16 mouse cellular contexts compared by ENCODE assay signal in genomic region chr17:37078990-37079389, GRCm38 (mm10). TPM values are rescaled to one million over a fixed set of nuclear protein-coding genes. Genes with fewer than 3 reads are reported as not detected.
DNase-seq lines count a peak whose midpoint lies in the region; ATAC-seq and TF ChIP-seq lines count a peak whose summit lies in the region.
"Had no signal": no experiment of that assay in that cellular context is flagged by ENCODE, and none has a peak within 500 bp of the region (broad histone marks: within the 10 kb centered on the region; RNA-seq: fewer than 3 reads in every experiment).

No protein-coding gene starts in this region.

- no peaks in the 10 kb centered on the region for H3K27me3 ChIP-seq in forebrain, embryonic 15.5 days
- H3K27me3 ChIP-seq in midbrain, embryonic 11.5 days (ENCODE audit: control insufficient read depth, insufficient read depth, low read length), result no peaks in the 10 kb centered on the region
- H3K27me3 ChIP-seq: liver, embryonic 15.5 days had no signal

- H3K4me2 ChIP-seq in forebrain, embryonic 15.5 days (replicated peaks), result no peak overlapping the region
- peak overlapping the region; percentile 12; the same call in 1 of the 2 replicates for H3K4me2 ChIP-seq in midbrain, embryonic 11.5 days
- H3K4me2 ChIP-seq: liver, embryonic 15.5 days had no signal

- H3K27ac ChIP-seq in ES-E14 (ENCODE audit: insufficient read depth, low read depth, low read length, poor library complexity, severe bottlenecking), result peak overlapping the region; percentile 97; the same call in 1 of the 2 replicates
- peak overlapping the region; percentile 66 for H3K27ac ChIP-seq in forebrain, embryonic 15.5 days (replicated peaks)
- no peak overlapping the region for H3K27ac ChIP-seq in midbrain, embryonic 11.5 days (ENCODE audit: low read depth, low read length)
- H3K27ac ChIP-seq: liver, embryonic 15.5 days had no signal

- H3K36me3 ChIP-seq in ES-E14 (ENCODE audit: control insufficient read depth, insufficient read depth, low read length, poor library complexity, severe bottlenecking), result peaks cover 24% of the 10 kb centered on the region
- H3K36me3 ChIP-seq in forebrain, embryonic 15.5 days, result peaks cover 23% of the 10 kb centered on the region
- H3K36me3 ChIP-seq in midbrain, embryonic 11.5 days (ENCODE audit: control insufficient read depth, insufficient read depth, low read length), result peaks cover 3% of the 10 kb centered on the region; the same call in 1 of the 2 replicates
- H3K36me3 ChIP-seq: liver, embryonic 15.5 days had no signal

- ATAC-seq in forebrain, embryonic 15.5 days (replicated peaks), result peak; percentile 21; the same call in 1 of the 2 replicates
- peak; percentile 68 for ATAC-seq in midbrain, embryonic 11.5 days (ENCODE audit: low FRiP score)

- DNase-seq in embryo, embryonic 10 days (ENCODE audit: low spot score), result peak; percentile 12
- no peak for DNase-seq in embryo, embryonic 9.5 days (ENCODE audit: extremely low spot score)
- DNase-seq in ES-E14 (ENCODE audit: low read depth, low spot score), result peak; percentile 76
- DNase-seq in midbrain, embryonic 11.5 days (ENCODE audit: low spot score, missing footprints), result peak; percentile 86
- DNase-seq in c-Kit-positive CD71-positive TER-119-positive erythroid progenitor cells, embryonic 14.5 days (ENCODE audit: low spot score), result no peak
- DNase-seq in right cerebral cortex, postnatal 36 days (ENCODE audit: low spot score in 2 of 2), result no peak
- no peak for DNase-seq in kidney, postnatal 14 days
- DNase-seq: adrenal gland, adult 2 months; kidney, postnatal 10 days; lung, postnatal 4 days had no signal

- in situ Hi-C loops in ES-E14 (cut with MboI; ENCODE audit: low sequenced_read_pairs in 2 of 2, unreplicated experiment in 2 of 2), result no loop called here

- 1% methylated on average over 2 of the region's 2 CpGs for WGBS in forebrain, embryonic 15.5 days
- 3% methylated on average over 2 of the region's 2 CpGs for WGBS in midbrain, embryonic 11.5 days

- peak overlapping the region; percentile 14 to 33; a peak in 1 of 4 replicates for H3K4me3 ChIP-seq in ES-E14 (ENCODE audit: insufficient read depth in 1 of 2, low read depth in 1 of 2, low read length in 2 of 2, poor library complexity in 1 of 2, severe bottlenecking in 1 of 2)
- no peak overlapping the region for H3K4me3 ChIP-seq in forebrain, embryonic 15.5 days
- H3K4me3 ChIP-seq in midbrain, embryonic 11.5 days (ENCODE audit: low read depth, low read length), result no peak overlapping the region
- H3K4me3 ChIP-seq: liver, embryonic 15.5 days had no signal

- H3K9me3 ChIP-seq in ES-E14 (ENCODE audit: control insufficient read depth, insufficient read depth, low read depth, low read length), result no peaks in the 10 kb centered on the region
- no peaks in the 10 kb centered on the region for H3K9me3 ChIP-seq in forebrain, embryonic 15.5 days
- no peaks in the 10 kb centered on the region for H3K9me3 ChIP-seq in midbrain, embryonic 11.5 days (ENCODE audit: control insufficient read depth, low read length)
- H3K9me3 ChIP-seq: liver, embryonic 15.5 days had no signal

- H3K9ac ChIP-seq in ES-E14 (ENCODE audit: insufficient read depth, low read depth, low read length, poor library complexity, severe bottlenecking), result peak overlapping the region; percentile 61; the same call in 1 of the 2 replicates
- no peak overlapping the region for H3K9ac ChIP-seq in forebrain, embryonic 15.5 days (replicated peaks)
- H3K9ac ChIP-seq in midbrain, embryonic 11.5 days (ENCODE audit: low read length), result no peak overlapping the region
- H3K9ac ChIP-seq: liver, embryonic 15.5 days had no signal

- H3K4me1 ChIP-seq in ES-E14 (ENCODE audit: control insufficient read depth in 2 of 2, insufficient read depth in 2 of 2, low read length in 2 of 2, poor library complexity in 1 of 2), result peaks cover 19 to 28% of the 10 kb centered on the region in 2 experiments
- H3K4me1 ChIP-seq in forebrain, embryonic 15.5 days, result peaks cover 15% of the 10 kb centered on the region
- H3K4me1 ChIP-seq in midbrain, embryonic 11.5 days (ENCODE audit: control insufficient read depth, insufficient read depth, low read length), result peaks cover 17% of the 10 kb centered on the region
- H3K4me1 ChIP-seq: liver, embryonic 15.5 days had no signal

TF ChIP-seq in ES-E14, 5 proteins besides CTCF, POLR2A, EP300 and RAD21:
- TF ChIP-seq CHD2 (IDR thresholded peaks at IDR 0.05; ENCODE audit: low read depth, low read length) (0 out of 2 replicates have a peak, but pooled peaks have one; percentile 62), ZNF384 (IDR thresholded peaks at IDR 0.05; ENCODE audit: low read depth, low read length) (no peak), MAFK (IDR thresholded peaks at IDR 0.05; ENCODE audit: insufficient read depth, low read depth, low read length) (peak; percentile 76)

RNA-seq across cellular contexts. Expression of gene Olfr90, which starts 9.3 kb away (rescaled TPM):
- total RNA-seq in ES-E14 (2012; rRNA removed), result 0.11 and 0.22 TPM in 2 replicates
- polyA plus RNA-seq in forebrain, embryonic 15.5 days (2015; fragmentation: Nextera tagmentation; extraction: Ambion mirVana), result not detected in 2 replicates
- not detected in 2 replicates for polyA plus RNA-seq in midbrain, embryonic 11.5 days (2014; fragmentation: Nextera tagmentation; extraction: Ambion mirVana)
- total RNA-seq: adrenal gland, adult 2 months; common myeloid progenitor, adult 5-6 weeks had no signal
- polyA plus RNA-seq: adrenal gland, adult 2 months; gonadal fat pad, adult 2 months; liver, embryonic 15.5 days had no signal

RNA-seq across cellular contexts. Expression of gene Olfr91, which starts 19.1 kb away (rescaled TPM):
- 0.11 and 0.13 TPM in 2 replicates for total RNA-seq in ES-E14 (2012; rRNA removed)
- polyA plus RNA-seq in forebrain, embryonic 15.5 days (2015; fragmentation: Nextera tagmentation; extraction: Ambion mirVana), result not detected in 2 replicates
- not detected in 2 replicates for polyA plus RNA-seq in midbrain, embryonic 11.5 days (2014; fragmentation: Nextera tagmentation; extraction: Ambion mirVana)
- total RNA-seq: adrenal gland, adult 2 months; common myeloid progenitor, adult 5-6 weeks; left cerebral cortex, postnatal 14 days; MEL had no signal
- polyA plus RNA-seq: adrenal gland, adult 2 months; gonadal fat pad, adult 2 months; liver, embryonic 15.5 days had no signal

RNA-seq across cellular contexts. Expression of gene Gabbr1, which starts 33.2 kb away (rescaled TPM):
- 60.9 and 106 TPM in 2 replicates for total RNA-seq in ES-E14 (2012; rRNA removed)
- polyA plus RNA-seq in forebrain, embryonic 15.5 days (2015; fragmentation: Nextera tagmentation; extraction: Ambion mirVana), result 50.9 and 53.1 TPM in 2 replicates
- polyA plus RNA-seq in midbrain, embryonic 11.5 days (2014; fragmentation: Nextera tagmentation; extraction: Ambion mirVana), result 14.3 and 14.5 TPM in 2 replicates

RNA-seq across cellular contexts. Expression of gene Olfr92, which starts 40.9 kb away (rescaled TPM):
- total RNA-seq in ES-E14 (2012; rRNA removed), result not detected in 2 replicates
- not detected in 2 replicates for polyA plus RNA-seq in forebrain, embryonic 15.5 days (2015; fragmentation: Nextera tagmentation; extraction: Ambion mirVana)
- polyA plus RNA-seq in midbrain, embryonic 11.5 days (2014; fragmentation: Nextera tagmentation; extraction: Ambion mirVana), result not detected in 2 replicates
- total RNA-seq: adrenal gland, adult 2 months; common myeloid progenitor, adult 5-6 weeks; left cerebral cortex, postnatal 14 days; MEL had no signal
- polyA plus RNA-seq: adrenal gland, adult 2 months; gonadal fat pad, adult 2 months; liver, embryonic 15.5 days had no signal

RNA-seq across cellular contexts. Expression of gene Mog, which starts 55.8 kb away (rescaled TPM):
- total RNA-seq in ES-E14 (2012; rRNA removed), result 0.62 and 0.85 TPM in 2 replicates
- polyA plus RNA-seq in forebrain, embryonic 15.5 days (2015; fragmentation: Nextera tagmentation; extraction: Ambion mirVana), result 1.9 and 2.4 TPM in 2 replicates
- polyA plus RNA-seq in midbrain, embryonic 11.5 days (2014; fragmentation: Nextera tagmentation; extraction: Ambion mirVana), result 0.18 and 0.42 TPM in 2 replicates
- total RNA-seq: adrenal gland, adult 2 months; common myeloid progenitor, adult 5-6 weeks; MEL had no signal
- polyA plus RNA-seq: adrenal gland, adult 2 months; gonadal fat pad, adult 2 months; liver, embryonic 15.5 days had no signal

Comparison
In these comparisons a context has a peak if more than half of its experiments do, and no peak if none do; other contexts are left out.
1. DNase-seq: peak in embryo, embryonic 10 days (single experiment), ES-E14 (single experiment) and midbrain, embryonic 11.5 days (single experiment); none in embryo, embryonic 9.5 days (single experiment), c-Kit-positive CD71-positive TER-119-positive erythroid progenitor cells, embryonic 14.5 days (single experiment), right cerebral cortex, postnatal 36 days (0 of 2) and kidney, postnatal 14 days (single experiment).
2. H3K4me3 ChIP-seq: peak in ES-E14 (2 of 2); none in forebrain, embryonic 15.5 days (single experiment) and midbrain, embryonic 11.5 days (single experiment).